Mouse (Mus musculus): Measurements from ENCODE around the gene Slc38a2.

Gene Slc38a2

DNA sequence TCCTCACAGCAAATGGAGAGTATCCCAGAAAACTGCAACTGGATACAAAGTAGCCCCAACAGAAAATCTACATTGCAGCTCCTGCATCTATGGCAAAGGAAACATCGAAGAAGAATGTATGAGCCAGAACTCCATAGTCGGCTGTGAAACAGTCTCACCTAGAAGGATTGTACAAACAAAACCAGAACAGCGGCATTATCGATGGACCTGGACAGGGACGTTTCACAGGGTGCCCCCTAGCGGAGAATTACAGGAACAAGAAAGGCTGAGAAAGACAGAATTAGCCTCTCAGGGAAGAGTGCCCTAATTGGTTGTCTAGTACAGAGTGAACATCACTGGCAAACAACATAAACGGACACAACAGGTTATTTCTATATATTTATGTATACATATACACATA lies 32.9 kb downstream of the Slc38a2 start:
- peak; percentile 49 to 62 for DNase-seq (ENCODE audit: low spot score in 2 of 2)

DNA sequence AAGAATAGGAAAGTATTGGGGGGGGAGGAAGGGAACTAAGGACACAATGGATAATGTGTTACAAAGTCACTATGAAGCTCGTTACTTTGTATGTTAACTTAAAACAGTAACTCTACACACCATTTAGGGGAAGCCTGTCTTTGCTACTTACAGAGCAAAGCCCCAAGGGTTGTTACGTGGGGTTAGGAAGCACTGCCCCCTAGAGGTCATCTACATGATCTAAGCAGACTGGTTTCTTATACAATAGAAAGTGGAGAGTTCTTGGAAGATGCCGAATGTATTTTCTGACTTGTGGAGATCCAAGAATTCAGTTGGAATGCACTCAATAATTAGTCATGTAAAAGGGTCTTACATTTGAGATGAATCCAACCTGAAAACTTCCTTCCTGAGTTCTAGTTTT lies 33.6 kb downstream of the Slc38a2 start:
- DNase-seq (ENCODE audit: low spot score in 2 of 2) = peak in 1 of 2 experiments; percentile 69

GRCm38 (mm10) chr15:96660590-96661141 lies 38.9 kb downstream of the Slc38a2 start:
- no peak for DNase-seq (ENCODE audit: low spot score in 2 of 2)

DNA sequence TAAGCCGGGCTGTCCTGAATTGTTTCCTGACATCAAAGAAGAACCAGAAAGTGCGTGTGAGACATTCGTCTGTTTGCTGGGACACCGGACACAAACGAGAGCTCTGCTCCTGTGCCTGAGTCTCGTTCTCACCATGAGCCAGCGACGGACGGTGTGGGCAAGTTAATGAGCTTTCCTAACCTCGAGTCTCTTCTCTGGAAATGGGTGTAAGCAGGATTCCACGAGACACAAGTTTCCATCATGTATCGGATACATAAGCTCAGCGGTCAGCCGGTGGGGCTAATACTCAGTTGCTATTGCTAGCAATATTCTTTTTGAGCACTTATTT lies 41.3 kb downstream of the Slc38a2 start:
- no peak for DNase-seq (ENCODE audit: low spot score in 2 of 2)

- no peak for DNase-seq (ENCODE audit: low spot score in 2 of 2)
These were observed 41.8 kb downstream of the Slc38a2 start for GRCm38 (mm10) chr15:96657576-96658274.

DNA sequence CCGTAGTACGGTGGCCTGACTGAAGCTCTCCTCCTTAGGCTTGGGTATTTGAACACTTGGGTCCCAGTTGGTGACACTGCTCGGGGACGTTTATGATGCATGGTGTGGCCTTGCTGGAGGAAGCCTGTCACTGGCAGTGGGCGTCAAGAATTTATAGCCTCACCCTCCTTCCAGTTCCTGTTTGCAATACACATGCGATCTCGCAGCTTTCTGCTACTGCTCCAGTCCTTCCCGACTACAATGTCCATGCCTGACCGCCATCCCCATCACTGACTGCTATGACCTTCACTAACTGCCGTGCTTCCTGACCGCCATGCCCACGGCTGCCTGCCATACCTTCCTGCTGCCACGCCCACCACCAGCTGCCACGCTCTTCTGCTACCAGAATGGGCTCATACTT lies 44.0 kb downstream of the Slc38a2 start:
- DNase-seq (ENCODE audit: low spot score in 2 of 2) = no peak

DNA sequence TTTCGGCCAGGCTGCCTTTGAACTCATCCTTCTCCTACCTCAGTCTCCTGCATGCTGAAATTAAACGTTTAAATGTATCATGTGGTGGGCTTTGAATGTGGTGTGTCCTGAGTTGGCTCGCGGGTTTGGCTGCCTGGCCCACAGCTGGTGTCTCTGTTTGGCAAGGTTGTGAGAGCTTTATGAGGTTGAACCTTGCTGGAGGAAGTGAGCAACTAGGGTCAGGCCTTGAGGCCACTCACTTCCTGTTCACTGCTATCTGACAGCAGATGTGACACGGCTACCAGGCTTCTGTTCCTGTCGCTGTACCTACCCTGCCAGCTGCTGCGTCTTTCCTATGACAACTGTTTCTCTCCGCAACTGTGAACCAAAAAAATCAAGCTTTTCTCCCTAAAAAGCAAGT lies 44.8 kb downstream of the Slc38a2 start:
- no peak for DNase-seq (ENCODE audit: low spot score in 2 of 2)

DNA sequence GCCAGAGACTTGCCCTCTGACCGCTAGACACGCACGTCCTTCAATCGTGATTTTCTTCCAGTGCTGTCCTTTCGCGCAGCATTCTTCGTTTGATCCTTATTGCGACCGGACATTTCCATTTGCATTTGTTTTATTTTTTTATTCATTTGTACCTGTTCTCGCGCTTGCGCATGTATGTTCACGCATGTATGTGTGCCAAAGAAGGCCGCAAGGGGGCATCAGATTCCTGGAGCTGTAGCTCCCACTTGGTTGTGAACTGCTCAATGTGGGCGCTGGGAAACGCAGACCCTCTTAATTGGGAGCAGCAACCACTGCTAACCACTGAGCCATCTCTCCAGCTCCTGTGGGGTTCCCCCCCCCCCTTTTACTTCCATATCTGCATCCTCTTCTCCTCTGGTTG lies 46.5 kb downstream of the Slc38a2 start:
- no peak for DNase-seq (ENCODE audit: low spot score in 2 of 2)

DNA sequence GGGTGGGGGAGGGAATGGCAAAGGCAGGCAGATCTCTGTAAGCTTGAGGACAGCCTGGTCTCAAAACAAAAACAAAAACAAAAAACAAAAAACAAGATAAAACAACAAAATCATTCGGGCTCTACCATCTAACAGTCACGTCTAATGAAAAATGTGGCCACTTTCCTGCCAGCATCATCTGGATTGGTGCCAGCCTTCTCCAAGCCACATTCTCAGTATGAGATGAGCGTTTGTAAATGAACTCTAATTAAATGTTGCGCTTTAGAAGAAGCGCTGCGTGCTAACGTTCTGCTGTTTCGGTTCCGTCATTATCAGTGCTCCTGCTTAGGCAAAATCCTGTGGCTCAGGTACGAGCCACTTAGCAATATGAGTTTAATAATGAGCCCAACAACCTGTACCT lies 47.0 kb downstream of the Slc38a2 start:
- no peak for DNase-seq (ENCODE audit: low spot score in 2 of 2)

GRCm38 (mm10) chr15:96647376-96647775 lies 52.2 kb downstream of the Slc38a2 start:
- DNase-seq (ENCODE audit: low spot score in 2 of 2) = no peak

DNA sequence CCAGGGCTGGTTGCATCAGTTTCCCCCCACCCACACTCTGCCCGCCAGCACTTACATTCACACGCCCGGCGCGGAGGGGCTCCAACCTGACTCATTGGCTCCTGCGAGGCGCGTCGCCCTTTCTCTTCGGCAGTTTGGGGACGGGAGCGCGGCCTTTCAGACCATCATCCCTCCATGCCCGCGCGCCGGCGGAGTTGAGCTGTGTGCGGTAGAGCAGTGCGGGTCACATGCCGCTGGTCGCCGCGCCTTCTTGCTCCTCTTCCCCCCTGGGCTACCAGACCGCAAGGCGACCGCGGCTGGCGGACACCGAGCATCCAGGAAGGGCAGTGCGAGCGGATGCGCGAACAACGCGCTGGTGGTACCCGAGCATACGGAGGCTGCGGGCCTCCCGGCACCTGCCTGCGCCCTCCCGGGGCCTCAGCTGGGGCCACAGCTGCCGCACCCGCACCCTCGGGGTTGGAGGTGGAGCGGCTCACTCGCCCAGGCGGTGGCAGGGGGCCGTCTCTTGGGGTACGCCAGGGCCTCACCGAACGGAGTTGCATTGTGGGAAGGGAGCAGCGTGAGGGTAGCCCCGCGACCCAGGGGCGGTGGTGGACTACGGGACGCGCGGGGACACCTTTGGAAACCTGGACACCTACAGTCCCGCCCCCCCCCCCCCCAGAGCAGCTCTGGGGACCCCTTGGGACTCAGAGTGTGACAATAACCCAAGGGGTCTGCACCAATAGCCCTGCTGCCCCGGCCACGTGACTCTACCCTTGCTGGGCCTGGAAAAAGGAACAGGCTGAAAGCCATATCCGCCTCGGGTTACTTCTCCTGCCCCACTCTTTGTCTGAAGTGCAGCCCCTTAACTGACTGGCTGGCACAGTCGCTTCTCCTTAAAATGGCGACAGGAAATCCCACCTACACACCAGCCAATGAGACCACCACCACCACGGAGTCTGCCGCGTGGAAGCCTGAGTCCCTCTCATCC lies 56.8 kb downstream of the Slc38a2 start, which contains the start of gene Slc38a1:
Slc38a1 (minus strand) TSS at position 478 of the 970 bp plus-strand sequence.
- DNase-seq (ENCODE audit: low spot score in 2 of 2) = no peak

- DNase-seq (ENCODE audit: low spot score in 2 of 2) = no peak
These were observed 57.6 kb downstream of the Slc38a2 start for GRCm38 (mm10) chr15:96641821-96642435.

GRCm38 (mm10) chr15:96641111-96641820 lies 58.3 kb downstream of the Slc38a2 start:
- peak in 1 of 2 experiments; percentile 38 for DNase-seq (ENCODE audit: low spot score in 2 of 2)

DNA sequence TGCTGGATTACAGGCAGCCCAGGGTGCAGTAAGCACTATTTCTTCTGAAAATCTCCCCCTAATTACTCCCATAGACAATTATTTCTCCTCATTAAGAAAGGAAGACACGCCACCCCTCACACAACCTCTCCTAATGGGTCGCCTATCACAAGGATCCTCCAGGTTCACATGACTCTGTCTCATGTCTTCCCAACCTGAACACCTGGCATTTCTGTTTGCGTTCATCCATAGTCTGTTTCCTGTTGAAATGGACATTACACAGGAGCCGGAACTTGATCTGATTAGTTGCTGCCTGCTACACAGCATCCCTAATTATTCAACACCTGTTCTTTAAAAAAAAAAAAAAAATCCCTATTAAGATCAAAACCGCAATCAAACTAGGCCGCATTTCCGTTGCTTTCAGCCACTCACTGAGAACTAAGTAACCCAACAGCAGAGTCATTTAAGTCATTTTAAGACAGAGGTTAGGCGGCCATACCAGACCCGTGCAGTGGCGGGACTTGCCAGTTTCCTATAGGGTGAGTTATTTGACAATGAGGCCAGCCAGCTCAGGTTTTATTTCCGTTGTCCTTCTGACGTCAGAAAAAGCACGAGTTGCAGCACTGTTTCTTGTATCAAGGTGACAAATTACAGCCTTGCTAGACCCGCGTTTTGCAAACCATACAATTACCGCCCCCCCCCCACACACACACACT lies 59.1 kb downstream of the Slc38a2 start:
- no peak for DNase-seq (ENCODE audit: low spot score in 2 of 2)

DNA sequence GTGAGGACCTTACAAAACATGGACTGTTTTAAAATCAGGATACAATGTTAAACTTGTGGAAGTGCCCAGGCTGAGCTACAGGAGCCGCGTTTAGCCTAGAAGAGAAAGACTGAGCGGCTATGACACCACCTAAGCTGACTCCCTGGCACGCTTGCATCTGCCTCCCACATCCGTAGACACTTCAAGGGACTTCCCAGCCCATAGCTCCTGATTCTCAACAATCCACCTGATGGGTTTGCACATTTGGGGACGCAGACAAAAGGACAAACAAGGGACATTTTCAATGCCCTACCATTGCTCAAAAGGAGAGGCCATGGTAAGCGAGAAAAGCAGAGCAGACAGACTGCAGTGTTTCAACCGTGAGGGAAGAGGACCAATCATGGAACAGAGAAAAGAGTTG lies 59.9 kb downstream of the Slc38a2 start:
- DNase-seq (ENCODE audit: low spot score in 2 of 2) = no peak

GRCm38 (mm10) chr15:96638656-96639055 lies 60.9 kb downstream of the Slc38a2 start:
- DNase-seq (ENCODE audit: low spot score in 2 of 2) = no peak

DNA sequence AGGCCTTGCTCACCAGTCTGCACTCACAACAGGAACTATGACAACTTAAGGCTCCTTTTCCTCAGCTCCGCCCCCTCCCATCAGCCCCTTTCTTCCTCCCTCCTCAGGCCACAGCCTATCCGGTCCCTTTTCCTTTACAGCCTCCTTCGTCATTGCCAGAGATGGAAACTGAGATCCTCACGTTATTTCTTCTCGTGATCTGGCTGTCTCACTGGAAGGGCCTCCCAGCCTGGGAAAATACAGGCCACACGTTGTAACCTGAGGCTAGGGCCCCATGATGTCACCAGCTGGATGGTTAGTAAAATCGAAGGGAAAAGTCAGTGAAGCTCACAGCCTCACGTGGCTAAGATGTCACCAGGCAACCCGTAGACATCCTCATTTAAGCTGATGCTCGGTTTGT lies 61.4 kb downstream of the Slc38a2 start:
- DNase-seq (ENCODE audit: low spot score in 2 of 2) = no peak
